21 mouse cellular contexts compared by ENCODE assay signal in the genomic region with DNA sequence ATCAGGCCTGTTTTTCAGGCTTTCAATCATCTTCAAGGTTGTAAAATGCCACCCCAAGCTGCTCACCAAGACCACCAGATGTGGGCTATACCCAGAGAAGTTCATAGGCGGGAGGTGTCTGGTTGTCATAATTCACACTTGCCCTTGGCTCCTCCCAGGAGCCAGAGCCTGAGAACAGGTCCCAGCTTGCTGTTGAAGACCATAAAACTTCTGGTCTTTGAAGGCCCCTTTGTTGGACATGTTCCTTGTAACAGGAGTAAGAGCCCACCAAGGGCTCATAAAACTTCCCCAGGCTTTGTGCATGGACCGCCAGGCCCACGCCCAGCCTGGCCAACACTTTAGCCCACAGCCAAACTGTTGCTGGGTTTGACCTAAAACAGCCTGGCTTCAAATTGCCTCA.
"Had no signal": no experiment of that assay in that cellular context is flagged by ENCODE, and none has a peak within 500 bp of the region (broad histone marks: within the 10 kb centered on the region; RNA-seq: fewer than 3 reads in every experiment).

No protein-coding gene starts in this region.

- H3K36me3 ChIP-seq: limb, embryonic 15.5 days; midbrain, embryonic 10.5 days; midbrain, embryonic 13.5 days; neural tube, embryonic 13.5 days; stomach, embryonic 15.5 days had no signal

- H3K27me3 ChIP-seq: midbrain, embryonic 13.5 days; neural tube, embryonic 13.5 days; stomach, embryonic 15.5 days had no signal

- H3K27ac ChIP-seq: limb, embryonic 15.5 days; liver, embryonic 14.5 days; macrophage; midbrain, embryonic 10.5 days; midbrain, embryonic 13.5 days; neural tube, embryonic 13.5 days; stomach, embryonic 15.5 days had no signal

- H3K4me2 ChIP-seq: limb, embryonic 15.5 days; liver, embryonic 11.5 days; lung, embryonic 14.5 days; midbrain, embryonic 13.5 days; neural tube, embryonic 13.5 days; stomach, embryonic 15.5 days had no signal

- H3K4me1 ChIP-seq: midbrain, embryonic 10.5 days; midbrain, embryonic 13.5 days; neural tube, embryonic 13.5 days; stomach, embryonic 15.5 days had no signal

- ATAC-seq: liver, postnatal 0 days; lung, postnatal 0 days; midbrain, embryonic 13.5 days; midbrain, embryonic 16.5 days had no signal

- H3K9me3 ChIP-seq: limb, embryonic 15.5 days; midbrain, embryonic 10.5 days; midbrain, embryonic 13.5 days; neural tube, embryonic 13.5 days; stomach, embryonic 15.5 days had no signal

- H3K4me3 ChIP-seq: limb, embryonic 15.5 days; midbrain, embryonic 10.5 days; midbrain, embryonic 13.5 days; myocyte; neural tube, embryonic 13.5 days; stomach, embryonic 15.5 days had no signal

- DNase-seq: kidney, adult 18-20 months; kidney, adult 9 months; kidney, postnatal 14 days; kidney, postnatal 4 days; liver, postnatal 0 days; lung, embryonic 14.5 days; retina, postnatal 1 day; right cerebral cortex, postnatal 25 days; spleen, adult 18-20 months; thymus, postnatal 25 days had no signal

- H3K9ac ChIP-seq: limb, embryonic 15.5 days; liver, embryonic 14.5 days; liver, postnatal 0 days; lung, embryonic 14.5 days; midbrain, embryonic 13.5 days; neural tube, embryonic 13.5 days; stomach, embryonic 15.5 days had no signal
